Comparison of ENCODE assay signal across 22 mouse cellular contexts in genomic region chr10:9061979-9062378, GRCm38 (mm10).
DNase-seq lines count a peak whose midpoint lies in the region; ATAC-seq and TF ChIP-seq lines count a peak whose summit lies in the region.
"Had no signal": no experiment of that assay in that cellular context is flagged by ENCODE, and none has a peak within 500 bp of the region (broad histone marks: within the 10 kb centered on the region; RNA-seq: fewer than 3 reads in every experiment).

No protein-coding gene starts in this region.

- WGBS in intestine, embryonic 15.5 days: 68% methylated on average over 3 of the region's 3 CpGs
- WGBS in intestine, postnatal 0 days: 40% methylated on average over 3 of the region's 3 CpGs
- WGBS in midbrain, embryonic 11.5 days: 92% methylated on average over 3 of the region's 3 CpGs
- 92% methylated on average over 3 of the region's 3 CpGs for WGBS in midbrain, embryonic 14.5 days
- 57% methylated on average over 3 of the region's 3 CpGs for WGBS in intestine, embryonic 16.5 days

- H3K27me3 ChIP-seq in intestine, embryonic 15.5 days (replicated peaks): no peaks in the 10 kb centered on the region
- no peaks in the 10 kb centered on the region for H3K27me3 ChIP-seq in intestine, postnatal 0 days (replicated peaks; ENCODE audit: control insufficient read depth, insufficient read depth, low read length)
- no peaks in the 10 kb centered on the region for H3K27me3 ChIP-seq in midbrain, embryonic 11.5 days (ENCODE audit: control insufficient read depth, insufficient read depth, low read length)
- no peaks in the 10 kb centered on the region for H3K27me3 ChIP-seq in midbrain, embryonic 14.5 days (ENCODE audit: control insufficient read depth, insufficient read depth, low read length)
- H3K27me3 ChIP-seq in intestine, embryonic 16.5 days (replicated peaks; ENCODE audit: control insufficient read depth, insufficient read depth, low read length): no peaks in the 10 kb centered on the region
- H3K27me3 ChIP-seq: CH12.LX had no signal

- no peaks in the 10 kb centered on the region for H3K4me1 ChIP-seq in intestine, embryonic 15.5 days (replicated peaks)
- no peaks in the 10 kb centered on the region for H3K4me1 ChIP-seq in intestine, postnatal 0 days (replicated peaks; ENCODE audit: control insufficient read depth, insufficient read depth, low read length)
- H3K4me1 ChIP-seq in midbrain, embryonic 11.5 days (ENCODE audit: control insufficient read depth, insufficient read depth, low read length): no peaks in the 10 kb centered on the region
- no peaks in the 10 kb centered on the region for H3K4me1 ChIP-seq in midbrain, embryonic 14.5 days (ENCODE audit: control insufficient read depth, insufficient read depth, low read length)
- H3K4me1 ChIP-seq in intestine, embryonic 16.5 days (ENCODE audit: control insufficient read depth, insufficient read depth, low read length): no peaks in the 10 kb centered on the region

- no peak for TF ChIP-seq CTCF in intestine, postnatal 0 days (IDR thresholded peaks at IDR 0.05; ENCODE audit: low read depth)

- no peak overlapping the region for H3K4me3 ChIP-seq in intestine, embryonic 15.5 days (replicated peaks)
- H3K4me3 ChIP-seq in intestine, postnatal 0 days (ENCODE audit: low read depth, low read length): no peak overlapping the region
- H3K4me3 ChIP-seq in midbrain, embryonic 11.5 days (ENCODE audit: low read depth, low read length): no peak overlapping the region
- H3K4me3 ChIP-seq in midbrain, embryonic 14.5 days (replicated peaks; ENCODE audit: low read depth, low read length): no peak overlapping the region
- H3K4me3 ChIP-seq in intestine, embryonic 16.5 days (ENCODE audit: low read length): no peak overlapping the region

- no peak overlapping the region for H3K9ac ChIP-seq in intestine, embryonic 15.5 days
- no peak overlapping the region for H3K9ac ChIP-seq in intestine, postnatal 0 days (ENCODE audit: low read depth, low read length)
- no peak overlapping the region for H3K9ac ChIP-seq in midbrain, embryonic 11.5 days (ENCODE audit: low read length)
- no peak overlapping the region for H3K9ac ChIP-seq in midbrain, embryonic 14.5 days (replicated peaks; ENCODE audit: low read length)
- no peak overlapping the region for H3K9ac ChIP-seq in intestine, embryonic 16.5 days (ENCODE audit: low read depth, low read length)

- no peak overlapping the region for H3K4me2 ChIP-seq in intestine, embryonic 15.5 days (replicated peaks)
- no peak overlapping the region for H3K4me2 ChIP-seq in intestine, postnatal 0 days (replicated peaks; ENCODE audit: low read depth)
- H3K4me2 ChIP-seq in midbrain, embryonic 11.5 days: no peak overlapping the region
- H3K4me2 ChIP-seq in midbrain, embryonic 14.5 days (ENCODE audit: low read length): no peak overlapping the region
- H3K4me2 ChIP-seq in intestine, embryonic 16.5 days (ENCODE audit: low read depth, low read length): no peak overlapping the region

- DNase-seq in heart, adult 11 months: peak; percentile 24
- no peak for DNase-seq in heart, adult 18-20 months
- DNase-seq in midbrain, embryonic 11.5 days (ENCODE audit: low spot score, missing footprints): peak; percentile 10
- no peak for DNase-seq in midbrain, embryonic 14.5 days
- no peak for DNase-seq in layer of hippocampus, postnatal 25 days (ENCODE audit: extremely low spot score in 1 of 2, low spot score in 1 of 2)
- DNase-seq: adrenal gland, adult 2 months; adrenal gland, adult 8-10 months; adrenal gland, postnatal 10 days; adrenal gland, postnatal 14 days; adrenal gland, postnatal 25 days; adrenal gland, postnatal 36 days; B cell, adult 2 months; cerebellum, adult 11 months; cerebellum, adult 11-12 months had no signal

- H3K36me3 ChIP-seq in intestine, embryonic 15.5 days: no peaks in the 10 kb centered on the region
- no peaks in the 10 kb centered on the region for H3K36me3 ChIP-seq in intestine, postnatal 0 days (ENCODE audit: control insufficient read depth, insufficient read depth)
- H3K36me3 ChIP-seq in midbrain, embryonic 11.5 days (ENCODE audit: control insufficient read depth, insufficient read depth, low read length): no peaks in the 10 kb centered on the region
- H3K36me3 ChIP-seq in midbrain, embryonic 14.5 days (ENCODE audit: control insufficient read depth, insufficient read depth, low read length): no peaks in the 10 kb centered on the region
- H3K36me3 ChIP-seq in intestine, embryonic 16.5 days (ENCODE audit: control insufficient read depth, insufficient read depth, low read length): no peaks in the 10 kb centered on the region
- H3K36me3 ChIP-seq: G1E had no signal

- ATAC-seq in intestine, embryonic 15.5 days: peak; percentile 72
- ATAC-seq in intestine, postnatal 0 days: no peak
- no peak for ATAC-seq in midbrain, embryonic 11.5 days (ENCODE audit: low FRiP score)
- no peak for ATAC-seq in midbrain, embryonic 14.5 days (ENCODE audit: low FRiP score, low TSS enrichment)
- peak; percentile 72; the same call in 1 of the 2 replicates for ATAC-seq in intestine, embryonic 16.5 days
- ATAC-seq: activated CD4-positive, CD25-positive, alpha-beta regulatory T cell, adult 4 months; CD4-positive, CD25-positive, alpha-beta regulatory T cell, adult 4 months; Patski had no signal

- no peak overlapping the region for H3K27ac ChIP-seq in intestine, embryonic 15.5 days
- no peak overlapping the region for H3K27ac ChIP-seq in intestine, postnatal 0 days (ENCODE audit: low read depth, low read length)
- no peak overlapping the region for H3K27ac ChIP-seq in midbrain, embryonic 11.5 days (ENCODE audit: low read depth, low read length)
- no peak overlapping the region for H3K27ac ChIP-seq in midbrain, embryonic 14.5 days (replicated peaks; ENCODE audit: low read depth, low read length)
- H3K27ac ChIP-seq in intestine, embryonic 16.5 days (ENCODE audit: low read length): no peak overlapping the region

- H3K9me3 ChIP-seq in intestine, embryonic 15.5 days: no peaks in the 10 kb centered on the region
- no peaks in the 10 kb centered on the region for H3K9me3 ChIP-seq in intestine, postnatal 0 days (ENCODE audit: control insufficient read depth)
- no peaks in the 10 kb centered on the region for H3K9me3 ChIP-seq in midbrain, embryonic 11.5 days (ENCODE audit: control insufficient read depth, low read length)
- no peaks in the 10 kb centered on the region for H3K9me3 ChIP-seq in midbrain, embryonic 14.5 days (ENCODE audit: control insufficient read depth, low read length)
- no peaks in the 10 kb centered on the region for H3K9me3 ChIP-seq in intestine, embryonic 16.5 days (ENCODE audit: control insufficient read depth, low read length)

Comparison
In these comparisons a context has a peak if more than half of its experiments do, and no peak if none do; other contexts are left out.
1. DNase-seq: peak in heart, adult 11 months (single experiment) and midbrain, embryonic 11.5 days (single experiment); none in heart, adult 18-20 months (0 of 2), midbrain, embryonic 14.5 days (single experiment) and layer of hippocampus, postnatal 25 days (0 of 2).
2. ATAC-seq: peak in intestine, embryonic 15.5 days (single experiment) and intestine, embryonic 16.5 days (single experiment); none in intestine, postnatal 0 days (single experiment), midbrain, embryonic 11.5 days (single experiment) and midbrain, embryonic 14.5 days (single experiment).